Comparison of ENCODE assay signal across 13 mouse cellular contexts in the genomic region with DNA sequence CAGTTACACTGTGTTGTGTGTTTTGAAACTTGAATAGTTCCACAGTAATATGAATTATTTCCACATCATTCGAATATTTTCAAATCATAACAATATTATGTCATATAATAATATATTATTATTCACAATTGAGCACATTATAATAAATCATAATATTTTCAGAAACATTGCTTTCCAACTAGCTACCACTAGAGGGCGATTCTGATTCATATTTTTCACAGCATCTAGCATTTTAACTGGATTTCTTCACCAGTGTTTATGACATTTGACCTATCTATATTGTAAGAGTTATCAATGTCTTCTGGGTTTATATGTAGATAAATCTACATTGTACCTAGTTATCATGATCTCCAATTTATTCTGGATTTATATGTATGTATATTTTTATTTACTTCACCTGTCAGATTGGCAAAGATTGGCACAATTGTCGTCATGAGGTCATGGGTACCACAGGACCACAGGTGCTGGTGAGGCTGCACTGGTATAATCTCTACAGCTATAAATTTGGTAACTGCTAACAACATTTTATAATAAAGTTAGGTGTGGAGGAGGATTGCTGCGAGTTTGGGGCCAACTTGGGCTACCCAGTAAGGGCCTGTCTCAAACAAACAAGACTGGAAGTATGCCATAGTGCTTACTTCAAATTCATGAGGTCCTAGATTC. TPM values are rescaled to one million over a fixed set of nuclear protein-coding genes. Genes with fewer than 3 reads are reported as not detected.
DNase-seq lines count a peak whose midpoint lies in the region.
"Had no signal": no experiment of that assay in that cellular context is flagged by ENCODE, and none has a peak within 500 bp of the region (broad histone marks: within the 10 kb centered on the region; RNA-seq: fewer than 3 reads in every experiment).

No protein-coding gene starts in this region.

- no peaks in the 10 kb centered on the region for H3K36me3 ChIP-seq in splenic B cell, adult 2 months (ENCODE audit: control insufficient read depth, insufficient read depth, low read length, poor library complexity, severe bottlenecking)
- H3K36me3 ChIP-seq: limb, embryonic 12.5 days; midbrain, embryonic 12.5 days had no signal

- H3K27me3 ChIP-seq in splenic B cell, adult 2 months (ENCODE audit: control insufficient read depth, insufficient read depth, low read length, poor library complexity, severe bottlenecking), result no peaks in the 10 kb centered on the region
- H3K27me3 ChIP-seq: limb, embryonic 12.5 days; midbrain, embryonic 12.5 days had no signal

- peak; percentile 27 for DNase-seq in cerebellum, adult 9-10 months
- DNase-seq in cerebellum, postnatal 25 days, result no peak
- DNase-seq in kidney, adult 9 months, result peak; percentile 17
- DNase-seq in kidney, postnatal 4 days, result no peak
- DNase-seq in thymus, postnatal 0 days (ENCODE audit: low spot score), result peak; percentile 56
- no peak for DNase-seq in thymus, postnatal 10 days (ENCODE audit: low spot score in 2 of 2)
- peak; percentile 70 for DNase-seq in splenic B cell, adult 2 months (ENCODE audit: low read depth, low spot score)
- DNase-seq in cerebellum, postnatal 36 days, result no peak
- DNase-seq: gastrocnemius, postnatal 25 days; kidney, postnatal 36 days had no signal

RNA-seq across cellular contexts. Expression of gene Bcat1, which starts 12.6 kb away (rescaled TPM):
- 8.9 and 11.8 TPM in 2 replicates for polyA plus RNA-seq in thymus, postnatal 0 days (2015; fragmentation: Nextera tagmentation; extraction: Ambion mirVana)
- polyA plus RNA-seq: erythroblast, embryonic 14.5 days had no signal

RNA-seq across cellular contexts. Expression of gene Lrmp, which starts 26.9 kb away (rescaled TPM):
- 178 TPM in 2 replicates for polyA plus RNA-seq in thymus, postnatal 0 days (2015; fragmentation: Nextera tagmentation; extraction: Ambion mirVana)

Comparison
In these comparisons a context has a peak if more than half of its experiments do, and no peak if none do; other contexts are left out.
1. DNase-seq: peak in cerebellum, adult 9-10 months (single experiment), kidney, adult 9 months (single experiment), thymus, postnatal 0 days (single experiment) and splenic B cell, adult 2 months (single experiment); none in cerebellum, postnatal 25 days (0 of 2), kidney, postnatal 4 days (0 of 2), thymus, postnatal 10 days (0 of 2) and cerebellum, postnatal 36 days (0 of 2).